ENCODE assay signal across 7 mouse cellular contexts in genomic region chr1:192789828-192790227, GRCm38 (mm10). TPM values are rescaled to one million over a fixed set of nuclear protein-coding genes. Genes with fewer than 3 reads are reported as not detected.
DNase-seq lines count a peak whose midpoint lies in the region; ATAC-seq and TF ChIP-seq lines count a peak whose summit lies in the region.

No protein-coding gene starts in this region.

- H3K9me3 ChIP-seq in embryonic facial prominence, embryonic 10.5 days: 0 out of 2 replicates have a peak, but pooled peaks cover under 1% of the 10 kb centered on the region
- no peaks in the 10 kb centered on the region for H3K9me3 ChIP-seq in heart, embryonic 14.5 days (ENCODE audit: control insufficient read depth, low read length)
- no peaks in the 10 kb centered on the region for H3K9me3 ChIP-seq in limb, embryonic 14.5 days (ENCODE audit: control insufficient read depth, low read length)

- TF ChIP-seq CTCF in cerebellum, adult 2 months (IDR thresholded peaks at IDR 0.05; ENCODE audit: borderline replicate concordance, insufficient read depth, low read depth, low read length): no peak

- H3K9ac ChIP-seq in heart, embryonic 14.5 days (ENCODE audit: low read length): no peak overlapping the region
- no peak overlapping the region for H3K9ac ChIP-seq in limb, embryonic 14.5 days (ENCODE audit: low read depth, low read length, severe bottlenecking)

- 40% methylated on average over 11 of the region's 11 CpGs for WGBS in embryonic facial prominence, embryonic 10.5 days
- 81% methylated on average over 11 of the region's 11 CpGs for WGBS in heart, embryonic 14.5 days
- 28% methylated on average over 11 of the region's 11 CpGs for WGBS in limb, embryonic 14.5 days
- WGBS in cerebellum, adult 2 months: 72% methylated on average over 11 of the region's 11 CpGs

- peak overlapping the region; percentile 83 for H3K27ac ChIP-seq in embryonic facial prominence, embryonic 10.5 days (replicated peaks)
- peak overlapping the region; percentile 43 to 77; a peak in 3 of 4 replicates for H3K27ac ChIP-seq in heart, embryonic 14.5 days (replicated peaks in 1 of 2; ENCODE audit: control insufficient read depth in 1 of 2, insufficient read depth in 1 of 2, low read depth in 2 of 2, low read length in 2 of 2)
- peak overlapping the region; percentile 81 for H3K27ac ChIP-seq in limb, embryonic 14.5 days (replicated peaks; ENCODE audit: low read depth, low read length)
- no peak overlapping the region for H3K27ac ChIP-seq in cerebellum, adult 2 months (ENCODE audit: insufficient read depth, low read length)

- H3K4me2 ChIP-seq in heart, embryonic 14.5 days (ENCODE audit: low read length): no peak overlapping the region
- H3K4me2 ChIP-seq in limb, embryonic 14.5 days (replicated peaks; ENCODE audit: low read depth, low read length, severe bottlenecking): no peak overlapping the region

- H3K4me3 ChIP-seq in embryonic facial prominence, embryonic 10.5 days: no peak overlapping the region
- H3K4me3 ChIP-seq in heart, embryonic 14.5 days (ENCODE audit: control insufficient read depth in 1 of 2, insufficient read depth in 1 of 2, low read depth in 1 of 2, low read length in 2 of 2): no peak overlapping the region
- H3K4me3 ChIP-seq in limb, embryonic 14.5 days (replicated peaks; ENCODE audit: low read length): no peak overlapping the region
- no peak overlapping the region for H3K4me3 ChIP-seq in cerebellum, adult 2 months (replicated peaks; ENCODE audit: insufficient read depth, low read depth, low read length)

- peaks cover 84% of the 10 kb centered on the region for H3K4me1 ChIP-seq in embryonic facial prominence, embryonic 10.5 days
- peaks cover 23 to 31% of the 10 kb centered on the region in 2 experiments for H3K4me1 ChIP-seq in heart, embryonic 14.5 days (ENCODE audit: control insufficient read depth in 2 of 2, insufficient read depth in 2 of 2, low read length in 2 of 2)
- H3K4me1 ChIP-seq in limb, embryonic 14.5 days (ENCODE audit: control insufficient read depth, insufficient read depth, low read length): peaks cover 88% of the 10 kb centered on the region
- H3K4me1 ChIP-seq in cerebellum, adult 2 months (ENCODE audit: control insufficient read depth, insufficient read depth, low read length): no peaks in the 10 kb centered on the region

- intact Hi-C loops in left cerebral cortex, postnatal 4 days (cut with DNase I): loop anchor here (10.0 kb wide), 2 partner anchors 125 to 335 kb away; no protein-coding TSS in a partner anchor

- peak; percentile 88 for DNase-seq in adipocyte (ENCODE audit: low spot score)
- peak; percentile 84 for DNase-seq in embryonic facial prominence, embryonic 10.5 days (ENCODE audit: low spot score)
- DNase-seq in limb, embryonic 14.5 days (ENCODE audit: low spot score): peak; percentile 88
- DNase-seq in left cerebral cortex, postnatal 4 days: no peak
- DNase-seq in cerebellum, adult 8-10 months: no peak
- no peak for DNase-seq in cerebellum, adult 2 months

- no peak for ATAC-seq in heart, embryonic 14.5 days (ENCODE audit: insufficient number of reproducible peaks, insufficient read depth, low FRiP score, low read depth)
- peak; percentile 17; the same call in 1 of the 2 replicates for ATAC-seq in limb, embryonic 14.5 days (ENCODE audit: low FRiP score, low read depth)

- TF ChIP-seq POLR2A in limb, embryonic 14.5 days (IDR thresholded peaks at IDR 0.05; ENCODE audit: borderline replicate concordance, extremely low read depth, insufficient read depth, insufficient read length): no peak
- no peak for TF ChIP-seq POLR2A in cerebellum, adult 2 months (IDR thresholded peaks at IDR 0.05; ENCODE audit: borderline replicate concordance, insufficient read depth, low read length)

- 0 out of 2 replicates have a peak, but pooled peaks cover 7% of the 10 kb centered on the region for H3K27me3 ChIP-seq in embryonic facial prominence, embryonic 10.5 days (replicated peaks; ENCODE audit: low read depth, poor library complexity, severe bottlenecking)
- no peaks in the 10 kb centered on the region for H3K27me3 ChIP-seq in heart, embryonic 14.5 days (ENCODE audit: control insufficient read depth, insufficient read depth, low read length)
- H3K27me3 ChIP-seq in limb, embryonic 14.5 days (ENCODE audit: control insufficient read depth, insufficient read depth, low read length): no peaks in the 10 kb centered on the region
- no peaks in the 10 kb centered on the region for H3K27me3 ChIP-seq in cerebellum, adult 2 months (ENCODE audit: control insufficient read depth, insufficient read depth, low read length)

- H3K36me3 ChIP-seq in embryonic facial prominence, embryonic 10.5 days (replicated peaks): no peaks in the 10 kb centered on the region
- no peaks in the 10 kb centered on the region for H3K36me3 ChIP-seq in heart, embryonic 14.5 days (ENCODE audit: control insufficient read depth, insufficient read depth, low read length)
- H3K36me3 ChIP-seq in limb, embryonic 14.5 days (ENCODE audit: control insufficient read depth, insufficient read depth, low read length): no peaks in the 10 kb centered on the region

RNA-seq across cellular contexts. Expression of gene Hhat, which starts 18.8 kb away (rescaled TPM):
- 9.3 and 9.9 TPM in 2 replicates for polyA plus RNA-seq in embryonic facial prominence, embryonic 10.5 days (2016; fragmentation: Nextera tagmentation; extraction: Ambion mirVana)
- 6.8 and 7.0 TPM in 2 replicates for polyA plus RNA-seq in heart, embryonic 14.5 days (2014; fragmentation: Nextera tagmentation; extraction: Ambion mirVana)
- 10.0 and 15.5 TPM in 2 replicates for polyA plus RNA-seq in limb, embryonic 14.5 days (2012; rRNA removed)
- 12.6 and 14.7 TPM in 2 replicates for polyA plus RNA-seq in limb, embryonic 14.5 days (2014; fragmentation: Nextera tagmentation; extraction: Ambion mirVana)
- total RNA-seq in left cerebral cortex, postnatal 4 days (2021): 1 to 10 TPM; 3.1 to 3.5 TPM
- polyA plus RNA-seq in cerebellum, adult 2 months (2012; rRNA removed): 1.9 and 2.1 TPM in 2 replicates

Comparison
In these comparisons a context has a peak if more than half of its experiments do, and no peak if none do; other contexts are left out.
1. DNase-seq: peak in adipocyte (single experiment), embryonic facial prominence, embryonic 10.5 days (single experiment) and limb, embryonic 14.5 days (single experiment); none in left cerebral cortex, postnatal 4 days (single experiment), cerebellum, adult 8-10 months (single experiment) and cerebellum, adult 2 months (0 of 2).